Mouse (Mus musculus) urinary bladder, postnatal 36 days (tissue): ENCODE results near the gene Vwa7.
"Not testable (repeated sequence)": the region's sequence is repeated elsewhere in the genome, so short reads cannot be mapped to it uniquely, and the experiment has no call there.

Experiments used
- DNase-seq, 2 experiments: peaks; one replicate each; pipeline ENCODE4 v3.0.0; 2022; ENCODE audit warnings: low spot score in 2 of 2, mixed read lengths in 1 of 2

The Vwa7 gene

GRCm38 (mm10) chr17:35021842-35022477, 5.6 kb downstream of the Vwa7 start:
- no peak for DNase-seq

- no peak for DNase-seq
Measured at GRCm38 (mm10) chr17:35022541-35023060, 6.2 kb downstream of the Vwa7 start.

GRCm38 (mm10) chr17:35023221-35023620, 6.8 kb downstream of the Vwa7 start:
- no peak for DNase-seq

GRCm38 (mm10) chr17:35023756-35024155, 7.4 kb downstream of the Vwa7 start:
- no peak for DNase-seq

GRCm38 (mm10) chr17:35024261-35024660, 7.9 kb downstream of the Vwa7 start:
- DNase-seq: no peak

GRCm38 (mm10) chr17:35024691-35025488, 8.5 kb downstream of the Vwa7 start:
- no peak for DNase-seq

- DNase-seq: no peak
Measured at GRCm38 (mm10) chr17:35026206-35026605, 9.8 kb downstream of the Vwa7 start.

- DNase-seq: no peak
Measured at GRCm38 (mm10) chr17:35027277-35028068, 11.1 kb downstream of the Vwa7 start, which contains the start of gene Sapcd1. Gene Sapcd1, minus strand, starts transcription at chr17:35028016.

- DNase-seq: no peak
Measured at GRCm38 (mm10) chr17:35028315-35028714, 11.9 kb downstream of the Vwa7 start.

GRCm38 (mm10) chr17:35029691-35030532, 13.5 kb downstream of the Vwa7 start:
- no peak for DNase-seq

GRCm38 (mm10) chr17:35031272-35031671, 14.9 kb downstream of the Vwa7 start:
- no peak for DNase-seq

GRCm38 (mm10) chr17:35031880-35032279, 15.5 kb downstream of the Vwa7 start:
- no peak for DNase-seq

- DNase-seq: no peak
Measured at GRCm38 (mm10) chr17:35032323-35032870, 16.0 kb downstream of the Vwa7 start.

- not testable (repeated sequence) for DNase-seq
Measured at GRCm38 (mm10) chr17:35033703-35034102, 17.3 kb downstream of the Vwa7 start.

- no peak for DNase-seq
Measured at GRCm38 (mm10) chr17:35034896-35035295, 18.5 kb downstream of the Vwa7 start.

- DNase-seq: no peak
Measured at GRCm38 (mm10) chr17:35039121-35039873, 22.9 kb downstream of the Vwa7 start.

GRCm38 (mm10) chr17:35043794-35044193, 27.4 kb downstream of the Vwa7 start:
- DNase-seq: no peak

GRCm38 (mm10) chr17:35044904-35045806, 28.8 kb downstream of the Vwa7 start:
- DNase-seq: no peak
